Mouse (Mus musculus) hindbrain, embryonic 16.5 days (tissue): ENCODE results near the gene Wnk4. TPM values are rescaled to one million over a fixed set of nuclear protein-coding genes. Genes with fewer than 3 reads are reported as not detected.
A peak's percentile ranks its signal among the peaks of the same experiment; 100 is the strongest.

ENCODE experiments used
- ATAC-seq: fragments of 200-750 bp; cut with Nextera tagmentation; 2 replicates; pipeline ENCODE4 v1.8.0; 2017; ENCODE audit warnings: moderate TSS enrichment, moderate library complexity
- H3K27ac ChIP-seq: fragments of 300-500 bp; sonication (generic); 2 replicates; pipeline ENCODE4 v1.5.1; 2014; ENCODE audit warnings: low read depth, mild to moderate bottlenecking, control low read depth, low read length, moderate library complexity
- H3K27me3 ChIP-seq: fragments of 300-500 bp; sonication (generic); replicated peaks from 2 replicates; pipeline ENCODE4 v1.6.1; 2014; ENCODE audit warnings: low read length; ENCODE audit not compliant: control insufficient read depth, insufficient read depth
- H3K36me3 ChIP-seq: fragments of 300-500 bp; sonication (generic); 2 replicates; pipeline ENCODE4 v1.6.1; 2014; ENCODE audit warnings: mild to moderate bottlenecking, low read length, moderate library complexity, mixed read lengths; ENCODE audit not compliant: control insufficient read depth, insufficient read depth
- H3K4me1 ChIP-seq: fragments of 300-500 bp; sonication (generic); 2 replicates; pipeline ENCODE4 v1.6.1; 2014; ENCODE audit warnings: low read depth, low read length; ENCODE audit not compliant: control insufficient read depth, insufficient read depth
- H3K4me2 ChIP-seq: fragments of 300-500 bp; sonication (generic); 2 replicates; pipeline ENCODE4 v1.6.1; 2014; ENCODE audit warnings: mild to moderate bottlenecking, low read length, control low read depth, moderate library complexity
- H3K4me3 ChIP-seq: fragments of 300-500 bp; sonication (generic); 2 replicates; pipeline ENCODE4 v1.5.1; 2014; ENCODE audit warnings: mild to moderate bottlenecking, low read length, control low read depth, moderate library complexity
- H3K9ac ChIP-seq: fragments of 300-500 bp; sonication (generic); 2 replicates; pipeline ENCODE4 v1.6.1; 2014; ENCODE audit warnings: low read depth, mild to moderate bottlenecking, control low read depth, low read length, moderate library complexity
- H3K9me3 ChIP-seq: fragments of 300-500 bp; sonication (generic); 2 replicates; pipeline ENCODE4 v1.6.1; 2014; ENCODE audit warnings: mild to moderate bottlenecking, low read length, moderate library complexity; ENCODE audit not compliant: control insufficient read depth
- WGBS: fragments of 180-500 bp; shearing (Covaris S2); extraction: QIAGEN DNeasy Blood & Tissue Kit; methylation state at CpG from one replicate; pipeline ENCODE4 v1.1.7; 2014; 5-methylcytosine and 5-hydroxymethylcytosine counted together
- polyA plus RNA-seq: library from polyadenylated mRNA; unstranded; fragments of >200 nt; fragmentation: Nextera tagmentation; extraction: Ambion mirVana; gene quantifications from 2 replicates; pipeline ENCODE4 v1.2.1, GENCODE M21; 2015

Wnk4 gene
- polyA plus RNA-seq, 1 experiment from 2014 or later, result 7.2 TPM

GRCm38 (mm10) chr11:101226065-101226701, 34.2 kb upstream of the Wnk4 start, which contains the start of gene Ezh1:
TSS of gene Ezh1 (minus strand) at chr11:101226463.
- Histone ChIP-seq H3K27ac (peak within 1 kb of the TSS; percentile 61; the same call in 1 of the 2 replicates), H3K9me3 (no peaks in the 10 kb centered on the region), H3K9ac (peak within 1 kb of the TSS; percentile 90), H3K4me3 (peak within 1 kb of the TSS; percentile 84), H3K4me1 (peaks cover 7% of the 10 kb centered on the region), H3K4me2 (peak within 1 kb of the TSS; percentile 82), H3K36me3 (no peaks in the 10 kb centered on the region), H3K27me3 (no peaks in the 10 kb centered on the region)
- 1% methylated on average over 44 of the region's 56 CpGs for WGBS
- ATAC-seq, result peak; percentile 97

GRCm38 (mm10) chr11:101229361-101229900, 30.9 kb upstream of the Wnk4 start:
- H3K27ac ChIP-seq, result 0 out of 2 replicates have a peak overlapping the region, but pooled peaks have one; percentile 1
- H3K4me2 ChIP-seq, result no peak overlapping the region
- no peak overlapping the region for H3K9ac ChIP-seq
- no peak overlapping the region for H3K4me3 ChIP-seq
- no peaks in the 10 kb centered on the region for H3K36me3 ChIP-seq
- peaks cover 7% of the 10 kb centered on the region for H3K4me1 ChIP-seq
- 21% methylated on average over 8 of the region's 8 CpGs for WGBS
- ATAC-seq, result no peak
- no peaks in the 10 kb centered on the region for H3K27me3 ChIP-seq
- H3K9me3 ChIP-seq, result no peaks in the 10 kb centered on the region

GRCm38 (mm10) chr11:101230061-101230511, 30.3 kb upstream of the Wnk4 start:
- Histone ChIP-seq H3K4me1 (peaks cover 6% of the 10 kb centered on the region), H3K4me2 (no peak overlapping the region), H3K27ac (peak overlapping the region; percentile 70; the same call in 1 of the 2 replicates), H3K36me3 (no peaks in the 10 kb centered on the region), H3K4me3 (no peak overlapping the region), H3K9ac (no peak overlapping the region), H3K27me3 (no peaks in the 10 kb centered on the region), H3K9me3 (no peaks in the 10 kb centered on the region)
- ATAC-seq, result no peak
- 26% methylated on average over 2 of the region's 2 CpGs for WGBS

GRCm38 (mm10) chr11:101230526-101230925, 29.8 kb upstream of the Wnk4 start:
- ATAC-seq, result no peak
- H3K27ac ChIP-seq, result peak overlapping the region; percentile 70
- peaks cover 4% of the 10 kb centered on the region for H3K4me1 ChIP-seq
- H3K4me3 ChIP-seq, result no peak overlapping the region
- no peaks in the 10 kb centered on the region for H3K27me3 ChIP-seq
- H3K9me3 ChIP-seq, result no peaks in the 10 kb centered on the region
- H3K9ac ChIP-seq, result no peak overlapping the region
- H3K36me3 ChIP-seq, result no peaks in the 10 kb centered on the region
- peak overlapping the region; percentile 1; the same call in 1 of the 2 replicates for H3K4me2 ChIP-seq
- WGBS, result 23% methylated on average over 5 of the region's 5 CpGs

- WGBS, result 17% methylated on average over 18 of the region's 18 CpGs
- Histone ChIP-seq H3K9ac (no peak overlapping the region), H3K4me1 (peaks cover 4% of the 10 kb centered on the region; the same call in 1 of the 2 replicates), H3K4me3 (no peak overlapping the region), H3K4me2 (peak overlapping the region; percentile 15; the same call in 1 of the 2 replicates), H3K36me3 (no peaks in the 10 kb centered on the region), H3K27me3 (no peaks in the 10 kb centered on the region), H3K27ac (peak overlapping the region; percentile 70), H3K9me3 (no peaks in the 10 kb centered on the region)
- ATAC-seq, result no peak
These were observed 29.1 kb upstream of the Wnk4 start for GRCm38 (mm10) chr11:101230991-101231871.

GRCm38 (mm10) chr11:101232010-101232839, 28.1 kb upstream of the Wnk4 start:
- H3K36me3 ChIP-seq, result no peaks in the 10 kb centered on the region
- H3K4me1 ChIP-seq, result peaks cover 4% of the 10 kb centered on the region; the same call in 1 of the 2 replicates
- no peaks in the 10 kb centered on the region for H3K9me3 ChIP-seq
- no peak overlapping the region for H3K4me2 ChIP-seq
- H3K4me3 ChIP-seq, result no peak overlapping the region
- 59% methylated on average over 6 of the region's 6 CpGs for WGBS
- ATAC-seq, result no peak
- H3K27ac ChIP-seq, result no peak overlapping the region
- H3K27me3 ChIP-seq, result no peaks in the 10 kb centered on the region
- H3K9ac ChIP-seq, result no peak overlapping the region

- no peak overlapping the region for H3K4me3 ChIP-seq
- H3K27ac ChIP-seq, result no peak overlapping the region
- peaks cover 4% of the 10 kb centered on the region; the same call in 1 of the 2 replicates for H3K4me1 ChIP-seq
- WGBS, result 97% methylated on average over 1 of the region's 1 CpGs
- no peak overlapping the region for H3K4me2 ChIP-seq
- no peak for ATAC-seq
- no peak overlapping the region for H3K9ac ChIP-seq
- no peaks in the 10 kb centered on the region for H3K9me3 ChIP-seq
- H3K36me3 ChIP-seq, result no peaks in the 10 kb centered on the region
- H3K27me3 ChIP-seq, result no peaks in the 10 kb centered on the region
These were observed 27.1 kb upstream of the Wnk4 start for GRCm38 (mm10) chr11:101233240-101233639.

- no peak overlapping the region for H3K4me3 ChIP-seq
- no peak for ATAC-seq
- H3K27me3 ChIP-seq, result no peaks in the 10 kb centered on the region
- no peak overlapping the region for H3K27ac ChIP-seq
- no peak overlapping the region for H3K4me2 ChIP-seq
- peaks cover 3% of the 10 kb centered on the region; the same call in 1 of the 2 replicates for H3K4me1 ChIP-seq
- H3K9ac ChIP-seq, result no peak overlapping the region
- no peaks in the 10 kb centered on the region for H3K9me3 ChIP-seq
- no peaks in the 10 kb centered on the region for H3K36me3 ChIP-seq
These were observed 26.2 kb upstream of the Wnk4 start for GRCm38 (mm10) chr11:101234124-101234523.
